Mouse (Mus musculus) CD4-positive, CD25-positive, alpha-beta regulatory T cell (primary cell): ENCODE data around the gene Lrwd1. TPM values are rescaled to one million over a fixed set of nuclear protein-coding genes. Genes with fewer than 3 reads are reported as not detected.

Experiments used
- polyA plus RNA-seq: library from polyadenylated mRNA; unstranded; fragments of 100-300 nt; shearing (Covaris generic); gene quantifications from one replicate; pipeline ENCODE4 v1.2.1, GENCODE M21; 2017

Lrwd1 gene
- polyA plus RNA-seq, result 50.5 TPM

DNA sequence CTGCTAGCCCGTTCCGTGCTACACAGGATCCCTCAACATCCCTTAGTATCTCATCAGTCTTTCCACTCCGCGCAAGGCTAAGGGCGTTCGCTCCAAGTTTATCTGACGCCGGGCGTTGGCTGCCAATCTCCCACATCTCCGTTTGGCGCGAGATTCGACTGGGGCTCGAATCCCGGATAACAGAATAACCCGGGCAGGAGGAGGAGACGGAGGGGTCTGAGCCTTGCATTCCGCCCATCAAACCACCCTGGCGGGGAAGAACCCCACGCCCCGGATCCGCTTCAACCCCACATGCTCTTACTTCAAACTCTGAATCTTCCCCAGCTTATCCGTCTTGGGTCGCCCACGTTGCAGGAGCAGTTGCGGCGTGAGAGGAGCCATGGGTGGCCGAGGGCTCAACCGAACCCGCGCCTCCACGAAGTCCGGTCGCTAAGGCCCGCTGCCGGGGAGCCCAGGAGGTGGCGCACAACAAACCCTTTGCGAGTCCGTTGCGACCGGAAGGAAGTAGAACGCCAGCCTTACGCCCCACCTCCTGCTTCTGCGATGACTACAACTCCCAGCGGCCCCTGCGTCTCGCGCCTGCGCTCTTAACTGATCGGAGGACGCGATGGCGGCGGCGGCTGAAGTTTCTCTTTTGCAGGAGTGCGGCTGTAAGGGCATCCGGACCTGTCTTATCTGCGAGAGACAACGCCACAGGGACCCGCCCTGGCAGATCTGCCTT lies at the start of gene Lrwd1, which contains the start of gene Alkbh4:
Gene Lrwd1, minus strand, starts transcription at position 504 of the 721 bp plus-strand sequence.
Gene Alkbh4, plus strand, starts transcription at position 576 of the 721 bp plus-strand sequence.

GRCm38 (mm10) chr5:136170512-136171362 lies 34.9 kb upstream of the Lrwd1 start, which contains the start of gene Orai2:
Gene Orai2 (minus strand): TSS chr5:136170713.

GRCm38 (mm10) chr5:136115891-136116783 lies 19.7 kb downstream of the Lrwd1 start, which contains the start of gene Polr2j:
Gene Polr2j (plus strand): TSS chr5:136116631.

DNA sequence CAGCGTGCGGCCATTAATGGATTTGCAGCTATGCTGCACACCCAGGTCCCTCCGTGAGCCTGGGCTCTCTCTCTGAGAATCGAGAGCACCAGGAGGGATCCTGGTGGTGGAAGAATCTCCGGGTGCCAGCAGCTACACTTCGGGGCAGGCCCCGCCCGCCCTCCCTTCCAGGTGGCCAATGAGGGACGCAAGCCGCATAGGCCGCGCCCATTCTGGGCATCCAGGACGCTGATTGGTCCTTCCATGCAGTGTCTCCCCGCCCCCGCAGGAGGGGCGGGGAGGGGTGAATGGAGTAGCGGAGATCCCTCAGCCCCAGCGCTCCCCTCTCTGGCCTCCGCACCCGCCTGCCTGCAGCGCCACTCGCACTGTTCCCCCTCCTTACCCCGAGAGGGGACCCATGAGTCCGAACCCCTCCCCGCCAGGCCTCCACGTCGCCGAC lies 52.2 kb downstream of the Lrwd1 start, which contains the start of gene Rasa4:
Gene Rasa4, plus strand, starts transcription at position 248 of the 439 bp plus-strand sequence.

Other genes starting within 250 kb of the Lrwd1 start
- gene Hspb1, start 248.2 kb downstream of the Lrwd1 start, polyA plus RNA-seq, result 2.0 TPM
- gene Ywhag, start 201.5 kb downstream of the Lrwd1 start, polyA plus RNA-seq, result 53.7 TPM
- 0.81 TPM for gene Ssc4d, start 161.5 kb downstream of the Lrwd1 start, polyA plus RNA-seq
- not detected for gene Zp3, start 156.0 kb downstream of the Lrwd1 start, polyA plus RNA-seq
- gene Dtx2, start 141.3 kb downstream of the Lrwd1 start, polyA plus RNA-seq, result 23.8 TPM
- gene Upk3b, start 97.6 kb downstream of the Lrwd1 start, polyA plus RNA-seq, result not detected
- gene Upk3bl, start 81.6 kb downstream of the Lrwd1 start, polyA plus RNA-seq, result not detected
- 2.4 TPM for gene Rasa4, start 52.2 kb downstream of the Lrwd1 start, polyA plus RNA-seq
- 142 TPM for gene Polr2j, start 19.4 kb downstream of the Lrwd1 start, polyA plus RNA-seq
- gene Alkbh4, start 72 bp upstream of the Lrwd1 start, polyA plus RNA-seq, result 62.5 TPM
- 78.1 TPM for gene Orai2, start 34.6 kb upstream of the Lrwd1 start, polyA plus RNA-seq
- gene Prkrip1, start 62.9 kb upstream of the Lrwd1 start, polyA plus RNA-seq, result 41.6 TPM
- 0.49 TPM for gene Sh2b2, start 110.5 kb upstream of the Lrwd1 start, polyA plus RNA-seq